Comparison of ENCODE assay signal across 12 mouse cellular contexts in genomic region chr15:93272948-93273347, GRCm38 (mm10). TPM values are rescaled to one million over a fixed set of nuclear protein-coding genes. Genes with fewer than 3 reads are reported as not detected.
A peak's percentile ranks its signal among the peaks of the same experiment; 100 is the strongest.
DNase-seq lines count a peak whose midpoint lies in the region; ATAC-seq and TF ChIP-seq lines count a peak whose summit lies in the region.
"Had no signal": no experiment of that assay in that cellular context is flagged by ENCODE, and none has a peak within 500 bp of the region (broad histone marks: within the 10 kb centered on the region; RNA-seq: fewer than 3 reads in every experiment).

No protein-coding gene starts in this region.

- H3K36me3 ChIP-seq in heart, embryonic 11.5 days (ENCODE audit: control insufficient read depth, insufficient read depth, low read length): no peaks in the 10 kb centered on the region
- no peaks in the 10 kb centered on the region for H3K36me3 ChIP-seq in lung, postnatal 0 days (ENCODE audit: insufficient read depth, low read length)
- 0 out of 2 replicates have a peak, but pooled peaks cover 5% of the 10 kb centered on the region for H3K36me3 ChIP-seq in intestine, postnatal 0 days (ENCODE audit: control insufficient read depth, insufficient read depth)
- no peaks in the 10 kb centered on the region for H3K36me3 ChIP-seq in small intestine, adult 2 months (ENCODE audit: control insufficient read depth, insufficient read depth, low read length)

- H3K4me1 ChIP-seq in heart, embryonic 11.5 days (ENCODE audit: control insufficient read depth, insufficient read depth, low read length): peaks cover 11% of the 10 kb centered on the region
- peaks cover 17% of the 10 kb centered on the region for H3K4me1 ChIP-seq in lung, postnatal 0 days (ENCODE audit: insufficient read depth, low read depth, low read length)
- 0 out of 2 replicates have a peak, but pooled peaks cover 6% of the 10 kb centered on the region for H3K4me1 ChIP-seq in intestine, postnatal 0 days (replicated peaks; ENCODE audit: control insufficient read depth, insufficient read depth, low read length)
- H3K4me1 ChIP-seq in small intestine, adult 2 months (ENCODE audit: control insufficient read depth, insufficient read depth, insufficient read length, low read length): peaks cover 9% of the 10 kb centered on the region

- no peak for ATAC-seq in heart, embryonic 11.5 days (replicated peaks; ENCODE audit: insufficient number of reproducible peaks, low FRiP score, low TSS enrichment)
- ATAC-seq in lung, postnatal 0 days: no peak
- no peak; the same call in 1 of the 2 replicates for ATAC-seq in intestine, postnatal 0 days
- ATAC-seq: inflammation-experienced regulatory T-cells, adult 6 months had no signal

- no peak overlapping the region for H3K27ac ChIP-seq in heart, embryonic 11.5 days (ENCODE audit: low read depth, low read length)
- peak overlapping the region; percentile 11; the same call in 1 of the 2 replicates for H3K27ac ChIP-seq in lung, postnatal 0 days (ENCODE audit: low read length)
- H3K27ac ChIP-seq in intestine, postnatal 0 days (ENCODE audit: low read depth, low read length): peak overlapping the region; percentile 65
- peak overlapping the region; percentile 64 for H3K27ac ChIP-seq in small intestine, adult 2 months (ENCODE audit: insufficient read depth, low read depth, low read length)
- H3K27ac ChIP-seq: layer of hippocampus, adult 2 months; limb, embryonic 15.5 days had no signal

- no peak for DNase-seq in heart, postnatal 14 days
- DNase-seq in lung, postnatal 0 days (ENCODE audit: low spot score): peak; percentile 19
- DNase-seq in lung, postnatal 25 days (ENCODE audit: low spot score): no peak
- DNase-seq in gastrocnemius, postnatal 10 days: no peak
- no peak for DNase-seq in urinary bladder, postnatal 10 days (ENCODE audit: low spot score)
- DNase-seq: retina, postnatal 1 day had no signal

- H3K9ac ChIP-seq in heart, embryonic 11.5 days (ENCODE audit: low read depth, low read length): no peak overlapping the region
- H3K9ac ChIP-seq in lung, postnatal 0 days (replicated peaks; ENCODE audit: low read depth): no peak overlapping the region
- no peak overlapping the region for H3K9ac ChIP-seq in intestine, postnatal 0 days (ENCODE audit: low read depth, low read length)
- H3K9ac ChIP-seq: limb, embryonic 15.5 days had no signal

- no peak for TF ChIP-seq EP300 in lung, postnatal 0 days (IDR thresholded peaks at IDR 0.05)

- no peaks in the 10 kb centered on the region for H3K27me3 ChIP-seq in heart, embryonic 11.5 days (ENCODE audit: control insufficient read depth, insufficient read depth, low read length)
- no peaks in the 10 kb centered on the region for H3K27me3 ChIP-seq in lung, postnatal 0 days (replicated peaks; ENCODE audit: insufficient read depth, low read length)
- H3K27me3 ChIP-seq in intestine, postnatal 0 days (replicated peaks; ENCODE audit: control insufficient read depth, insufficient read depth, low read length): no peaks in the 10 kb centered on the region
- H3K27me3 ChIP-seq in small intestine, adult 2 months (ENCODE audit: control insufficient read depth, insufficient read depth, low read length): no peaks in the 10 kb centered on the region
- H3K27me3 ChIP-seq: limb, embryonic 15.5 days had no signal

- 73% methylated on average over 9 of the region's 9 CpGs for WGBS in heart, embryonic 11.5 days (ENCODE audit: insufficient replicate concordance)
- WGBS in lung, postnatal 0 days: 63% methylated on average over 9 of the region's 9 CpGs
- 42% methylated on average over 9 of the region's 9 CpGs for whole genome bisulfite sequencing in intestine, postnatal 0 days
- 29% methylated on average over 9 of the region's 9 CpGs for WGBS in small intestine, adult 2 months

- H3K9me3 ChIP-seq in heart, embryonic 11.5 days (replicated peaks; ENCODE audit: control insufficient read depth, low read length): no peaks in the 10 kb centered on the region
- H3K9me3 ChIP-seq in lung, postnatal 0 days (ENCODE audit: low read length): no peaks in the 10 kb centered on the region
- no peaks in the 10 kb centered on the region for H3K9me3 ChIP-seq in intestine, postnatal 0 days (ENCODE audit: control insufficient read depth)
- H3K9me3 ChIP-seq: limb, embryonic 15.5 days had no signal

- H3K4me2 ChIP-seq in heart, embryonic 11.5 days: 0 out of 2 replicates have a peak overlapping the region, but pooled peaks have one; percentile 7
- 0 out of 2 replicates have a peak overlapping the region, but pooled peaks have one; percentile 0 for H3K4me2 ChIP-seq in lung, postnatal 0 days (replicated peaks; ENCODE audit: low read depth, low read length)
- peak overlapping the region; percentile 75 for H3K4me2 ChIP-seq in intestine, postnatal 0 days (replicated peaks; ENCODE audit: low read depth)

- H3K4me3 ChIP-seq in heart, embryonic 11.5 days (ENCODE audit: low read depth, low read length): no peak overlapping the region
- no peak overlapping the region for H3K4me3 ChIP-seq in lung, postnatal 0 days (ENCODE audit: low read depth, low read length)
- H3K4me3 ChIP-seq in intestine, postnatal 0 days (ENCODE audit: low read depth, low read length): no peak overlapping the region
- H3K4me3 ChIP-seq in small intestine, adult 2 months (ENCODE audit: low read depth, low read length): peak overlapping the region; percentile 40; the same call in 1 of the 2 replicates
- H3K4me3 ChIP-seq: layer of hippocampus, adult 2 months had no signal

- no peak for TF ChIP-seq CTCF in lung, postnatal 0 days (IDR thresholded peaks at IDR 0.05)
- no peak for TF ChIP-seq CTCF in intestine, postnatal 0 days (IDR thresholded peaks at IDR 0.05; ENCODE audit: low read depth)
- no peak for TF ChIP-seq CTCF in small intestine, adult 2 months (IDR thresholded peaks at IDR 0.05; ENCODE audit: extremely low read depth, insufficient read length, insufficient replicate concordance, low read depth, low read length)

- TF ChIP-seq POLR2A in small intestine, adult 2 months (IDR thresholded peaks at IDR 0.05; ENCODE audit: low read depth, low read length): no peak

- intact Hi-C loops in heart, postnatal 14 days (cut with DNase I): no loop called here

RNA-seq across cellular contexts. Expression of gene Gxylt1, which starts 2.0 kb away (rescaled TPM):
- polyA plus RNA-seq in heart, embryonic 11.5 days (2014; fragmentation: Nextera tagmentation; extraction: Ambion mirVana): 12.0 and 14.1 TPM in 2 replicates
- total RNA-seq in heart, postnatal 14 days (2021): 10 to 100 TPM; 12.1 to 13.1 TPM
- 6.9 and 7.3 TPM in 2 replicates for polyA plus RNA-seq in lung, postnatal 0 days (2015; fragmentation: Nextera tagmentation; extraction: Ambion mirVana)
- polyA plus RNA-seq in intestine, postnatal 0 days (2015; fragmentation: Nextera tagmentation; extraction: Ambion mirVana): 4.9 and 5.5 TPM in 2 replicates
- 0.41 and 0.96 TPM in 2 replicates for polyA plus RNA-seq in small intestine, adult 2 months (2012; rRNA removed)
- 1 to 10 TPM; 8.4 to 9.4 TPM for total RNA-seq in gastrocnemius, postnatal 10 days (2021)

Comparison
In these comparisons a context has a peak if more than half of its experiments do, and no peak if none do; other contexts are left out.
1. H3K4me2 ChIP-seq: peak in every context shown above with its lines; median percentile 75 in intestine, postnatal 0 days; 7 in heart, embryonic 11.5 days; 0 in lung, postnatal 0 days.